Mouse (Mus musculus) midbrain, postnatal 0 days (tissue): ENCODE measurements around the gene Ms4a4b. TPM values are rescaled to one million over a fixed set of nuclear protein-coding genes. Genes with fewer than 3 reads are reported as not detected.

Experiments used
- ATAC-seq: fragments of 200-750 bp; cut with Nextera tagmentation; 2 replicates; pipeline ENCODE4 v1.8.0; 2017; ENCODE audit warnings: moderate number of reproducible peaks, mild to moderate bottlenecking, moderate TSS enrichment, moderate library complexity; ENCODE audit not compliant: low FRiP score
- DNase-seq: peaks from one replicate; pipeline ENCODE4 v3.0.0-alpha.2; 2015; ENCODE audit warnings: low spot score
- H3K27ac ChIP-seq: fragments of 300-500 bp; sonication (generic); 2 replicates; pipeline ENCODE4 v1.5.1; 2014; ENCODE audit warnings: low read depth, mild to moderate bottlenecking, low read length, mixed read lengths
- H3K27me3 ChIP-seq: fragments of 300-500 bp; sonication (generic); 2 replicates; pipeline ENCODE4 v1.6.1; 2014; ENCODE audit warnings: low read length, control low read depth, mixed read lengths; ENCODE audit not compliant: insufficient read depth
- H3K36me3 ChIP-seq: fragments of 300-500 bp; sonication (generic); 2 replicates; pipeline ENCODE4 v1.6.1; 2014; ENCODE audit warnings: low read length, control low read depth, mixed read lengths; ENCODE audit not compliant: insufficient read depth
- H3K4me1 ChIP-seq: fragments of 300-500 bp; sonication (generic); 2 replicates; pipeline ENCODE4 v1.6.1; 2014; ENCODE audit warnings: mild to moderate bottlenecking, control low read depth, antibody characterized with exemption, low read length, mixed read lengths; ENCODE audit not compliant: insufficient read depth
- H3K4me2 ChIP-seq: fragments of 300-500 bp; sonication (generic); 2 replicates; pipeline ENCODE4 v1.6.1; 2014; ENCODE audit warnings: low read depth, mild to moderate bottlenecking, low read length, mixed read lengths; ENCODE audit not compliant: poor library complexity, severe bottlenecking
- H3K4me3 ChIP-seq: fragments of 300-500 bp; sonication (generic); 2 replicates; pipeline ENCODE4 v1.5.1; 2014; ENCODE audit warnings: low read depth, mild to moderate bottlenecking, low read length, moderate library complexity
- H3K9ac ChIP-seq: fragments of 300-500 bp; sonication (generic); replicated peaks from 2 replicates; pipeline ENCODE4 v1.6.1; 2014; ENCODE audit warnings: mild to moderate bottlenecking, low read length, moderate library complexity, mixed read lengths; ENCODE audit not compliant: poor library complexity, severe bottlenecking
- H3K9me3 ChIP-seq: fragments of 300-500 bp; sonication (generic); 2 replicates; pipeline ENCODE4 v1.6.1; 2016; ENCODE audit warnings: low read length, control low read depth
- CTCF ChIP-seq: IDR thresholded peaks from 2 replicates; pipeline ENCODE4 v1.5.1; 2016; ENCODE audit warnings: antibody characterized with exemption, mild to moderate bottlenecking
- WGBS: fragments of 180-500 bp; shearing (Covaris S2); extraction: QIAGEN DNeasy Blood & Tissue Kit; methylation state at CpG from one replicate; pipeline ENCODE4 v1.1.7; 2014; 5-methylcytosine and 5-hydroxymethylcytosine counted together
- polyA plus RNA-seq: library from polyadenylated mRNA; unstranded; fragments of >200 nt; fragmentation: Nextera tagmentation; extraction: Ambion mirVana; gene quantifications from 2 replicates; pipeline ENCODE4 v1.2.1, GENCODE M21; 2015
- total RNA-seq: library from RNA; depleted of rRNA; stranded (reverse); fragments of >200 nt; gene quantifications from 2 replicates; pipeline ENCODE4 v1.2.3, GENCODE M21; 2014

The Ms4a4b gene
- total and polyA plus RNA-seq, 2 experiments from 2014 or later: not detected

GRCm38 (mm10) chr19:11479714-11480113, 36.4 kb downstream of the Ms4a4b start:
- DNase-seq: no peak
- H3K9me3 ChIP-seq: no peaks in the 10 kb centered on the region

GRCm38 (mm10) chr19:11482684-11483083, 39.3 kb downstream of the Ms4a4b start:
- no peak for ATAC-seq
- no peak overlapping the region for H3K9ac ChIP-seq
- no peak for DNase-seq
- H3K27ac ChIP-seq: no peak overlapping the region
- H3K4me3 ChIP-seq: no peak overlapping the region
- no peaks in the 10 kb centered on the region for H3K4me1 ChIP-seq
- no peaks in the 10 kb centered on the region for H3K36me3 ChIP-seq
- 88% methylated on average over 2 of the region's 2 CpGs for WGBS
- no peak overlapping the region for H3K4me2 ChIP-seq
- no peaks in the 10 kb centered on the region for H3K27me3 ChIP-seq
- no peak for TF ChIP-seq CTCF
- no peaks in the 10 kb centered on the region for H3K9me3 ChIP-seq

More at GRCm38 (mm10) chr19:11479714-11480113, 36.4 kb downstream of the Ms4a4b start:
- ATAC-seq: no peak
- WGBS: 77% methylated on average over 2 of the region's 2 CpGs
- Histone ChIP-seq H3K27ac (no peak overlapping the region), H3K36me3 (no peaks in the 10 kb centered on the region), H3K4me3 (no peak overlapping the region), H3K27me3 (no peaks in the 10 kb centered on the region), H3K4me2 (no peak overlapping the region), H3K4me1 (no peaks in the 10 kb centered on the region), H3K9ac (no peak overlapping the region)
- TF ChIP-seq CTCF: no peak

- H3K4me1 ChIP-seq: no peaks in the 10 kb centered on the region
- TF ChIP-seq CTCF: no peak
- no peak overlapping the region for H3K4me2 ChIP-seq
- no peak overlapping the region for H3K27ac ChIP-seq
- no peak for DNase-seq
- no peak overlapping the region for H3K4me3 ChIP-seq
- ATAC-seq: no peak
- H3K9ac ChIP-seq: no peak overlapping the region
- 80% methylated on average over 4 of the region's 4 CpGs for WGBS
- H3K36me3 ChIP-seq: no peaks in the 10 kb centered on the region
- H3K9me3 ChIP-seq: no peaks in the 10 kb centered on the region
- no peaks in the 10 kb centered on the region for H3K27me3 ChIP-seq
Observed at GRCm38 (mm10) chr19:11483941-11484340, 40.6 kb downstream of the Ms4a4b start.

GRCm38 (mm10) chr19:11484388-11484787, 41.0 kb downstream of the Ms4a4b start:
- Histone ChIP-seq H3K9ac (no peak overlapping the region), H3K4me3 (no peak overlapping the region), H3K4me2 (no peak overlapping the region), H3K9me3 (no peaks in the 10 kb centered on the region), H3K36me3 (no peaks in the 10 kb centered on the region), H3K27ac (no peak overlapping the region), H3K27me3 (no peaks in the 10 kb centered on the region), H3K4me1 (no peaks in the 10 kb centered on the region)
- WGBS: 81% methylated on average over 3 of the region's 3 CpGs
- DNase-seq: no peak
- no peak for TF ChIP-seq CTCF
- ATAC-seq: no peak

GRCm38 (mm10) chr19:11485266-11485665, 41.9 kb downstream of the Ms4a4b start:
- no peak for DNase-seq
- no peaks in the 10 kb centered on the region for H3K27me3 ChIP-seq
- no peak overlapping the region for H3K4me3 ChIP-seq
- no peak for ATAC-seq
- 89% methylated on average over 3 of the region's 3 CpGs for WGBS
- no peak for TF ChIP-seq CTCF
- no peak overlapping the region for H3K27ac ChIP-seq
- H3K36me3 ChIP-seq: no peaks in the 10 kb centered on the region
- no peaks in the 10 kb centered on the region for H3K9me3 ChIP-seq
- H3K4me1 ChIP-seq: no peaks in the 10 kb centered on the region
- H3K4me2 ChIP-seq: no peak overlapping the region
- no peak overlapping the region for H3K9ac ChIP-seq

- Histone ChIP-seq H3K27ac (no peak within 1 kb of the TSS), H3K9me3 (no peaks in the 10 kb centered on the region), H3K36me3 (no peaks in the 10 kb centered on the region), H3K4me2 (no peak within 1 kb of the TSS), H3K4me3 (no peak within 1 kb of the TSS), H3K4me1 (no peaks in the 10 kb centered on the region), H3K27me3 (no peaks in the 10 kb centered on the region), H3K9ac (no peak within 1 kb of the TSS)
- no peak for ATAC-seq
- no peak for DNase-seq
- WGBS: 85% methylated on average over 2 of the region's 2 CpGs
- no peak for TF ChIP-seq CTCF
Observed at GRCm38 (mm10) chr19:11485746-11486145, 42.4 kb downstream of the Ms4a4b start, which contains the start of gene Gm8369. Gm8369 (plus strand) TSS chr19:11485938.
